Mouse (Mus musculus): ENCODE results near the gene Tmem102. TPM values are rescaled to one million over a fixed set of nuclear protein-coding genes. Genes with fewer than 3 reads are reported as not detected.

Tmem102 gene
- polyA plus RNA-seq, 1 experiment from 2014 or later, result 0.52 TPM

DNA sequence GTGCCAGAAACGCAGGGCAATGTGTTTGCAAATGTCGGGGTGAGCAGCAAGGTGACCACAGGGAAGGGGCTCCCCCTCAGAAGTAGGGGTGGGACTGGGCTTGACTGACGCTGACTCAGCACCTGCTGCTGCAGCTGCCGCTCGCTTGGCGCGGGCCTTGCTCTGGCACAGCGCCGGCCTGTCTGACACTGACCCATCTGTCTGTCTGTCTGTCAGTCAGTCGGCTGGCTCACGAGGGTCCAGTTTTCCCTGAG lies 5.4 kb downstream of the Tmem102 start:
- H3K4me1 ChIP-seq (ENCODE audit: control insufficient read depth, insufficient read depth, low read length), result peaks cover 46% of the 10 kb centered on the region

DNA sequence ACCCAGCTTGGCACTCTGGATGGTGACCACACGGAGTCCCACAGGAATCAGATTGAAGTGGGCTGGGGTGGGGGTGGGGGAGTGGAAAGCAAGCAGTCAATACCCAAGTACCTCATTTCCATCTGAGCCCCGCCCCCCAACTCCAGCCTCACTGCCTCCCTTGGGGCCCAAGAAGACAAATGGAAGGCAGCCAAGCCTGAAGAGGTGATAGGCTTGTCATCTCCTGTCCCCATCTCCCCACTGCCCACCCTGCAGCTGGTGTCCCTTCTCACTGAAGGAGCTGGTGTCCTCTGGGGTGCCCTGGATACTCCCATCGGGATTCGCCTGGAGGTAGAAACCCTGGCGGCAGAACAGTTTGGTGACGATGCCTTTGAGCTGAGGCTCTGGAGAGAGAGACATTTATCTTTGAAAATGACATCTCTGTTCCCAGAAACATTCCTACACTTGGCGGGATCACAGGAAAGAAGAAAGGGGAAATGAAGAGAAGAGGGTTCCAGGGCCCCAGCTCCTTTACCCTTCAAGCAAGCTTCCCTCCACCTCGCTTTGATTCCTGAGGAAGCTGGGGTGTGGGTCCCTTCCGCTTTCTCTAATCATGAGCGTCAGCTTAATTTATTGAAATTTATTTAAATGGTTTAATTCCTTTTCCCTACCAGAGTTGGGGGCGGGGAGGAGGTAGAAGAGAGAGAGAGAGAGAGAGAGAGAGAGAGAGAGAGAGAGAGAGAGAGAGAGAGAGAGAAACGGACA lies 5.9 kb downstream of the Tmem102 start:
- Histone ChIP-seq H3K36me3 (ENCODE audit: control insufficient read depth, insufficient read depth, low read length) (no peaks in the 10 kb centered on the region), H3K4me1 (ENCODE audit: control insufficient read depth, insufficient read depth, low read length) (peaks cover 44% of the 10 kb centered on the region), H3K27ac (ENCODE audit: low read depth, low read length) (peak overlapping the region; percentile 88), H3K9me3 (replicated peaks; ENCODE audit: control insufficient read depth, low read length) (no peaks in the 10 kb centered on the region), H3K4me3 (ENCODE audit: low read depth, low read length) (peak overlapping the region; percentile 56), H3K4me2 (ENCODE audit: low read length) (peak overlapping the region; percentile 98), H3K9ac (ENCODE audit: low read length) (peak overlapping the region; percentile 73; the same call in 1 of the 2 replicates), H3K27me3 (replicated peaks; ENCODE audit: control insufficient read depth, insufficient read depth, low read length) (peaks cover 10% of the 10 kb centered on the region)
- whole genome bisulfite sequencing, result 21% methylated on average over 11 of the region's 12 CpGs
- no peak for ATAC-seq
- DNase-seq (ENCODE audit: low spot score), result peak; percentile 68

More for the DNA sequence above, 5.4 kb downstream of the Tmem102 start:
- ATAC-seq (peak; percentile 45), DNase-seq (ENCODE audit: low spot score) (peak; percentile 77)
- H3K36me3 ChIP-seq (ENCODE audit: control insufficient read depth, insufficient read depth, low read length), result no peaks in the 10 kb centered on the region
- H3K27ac ChIP-seq (ENCODE audit: low read depth, low read length), result peak overlapping the region; percentile 88
- WGBS, result under 1% methylated on average over 11 of the region's 11 CpGs
- H3K9ac ChIP-seq (ENCODE audit: low read length), result peak overlapping the region; percentile 73
- peaks cover 15% of the 10 kb centered on the region for H3K27me3 ChIP-seq (replicated peaks; ENCODE audit: control insufficient read depth, insufficient read depth, low read length)
- peak overlapping the region; percentile 56 for H3K4me3 ChIP-seq (ENCODE audit: low read depth, low read length)
- H3K4me2 ChIP-seq (ENCODE audit: low read length), result peak overlapping the region; percentile 98
- no peaks in the 10 kb centered on the region for H3K9me3 ChIP-seq (replicated peaks; ENCODE audit: control insufficient read depth, low read length)

DNA sequence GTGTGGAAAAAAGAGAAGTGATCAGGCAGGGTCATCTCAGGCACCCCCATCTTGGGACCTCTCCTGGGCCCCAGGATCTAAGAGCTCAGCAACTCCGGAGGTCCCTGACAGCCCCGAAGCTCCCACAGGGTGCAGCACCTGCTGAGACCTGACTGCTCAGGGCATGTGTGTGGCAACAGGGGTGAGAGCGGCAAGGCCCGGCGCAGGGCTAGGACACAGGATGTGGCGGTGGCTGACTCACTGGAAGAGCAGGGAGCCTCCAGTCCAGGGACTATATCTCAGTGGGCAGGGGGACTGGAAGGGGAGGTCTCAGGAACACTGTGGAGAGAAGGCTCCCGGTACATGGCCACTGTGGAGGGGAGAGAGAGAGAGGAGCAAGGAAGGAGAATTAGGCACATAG lies 7.5 kb downstream of the Tmem102 start:
- H3K4me1 ChIP-seq (ENCODE audit: control insufficient read depth, insufficient read depth, low read length), result peaks cover 27% of the 10 kb centered on the region

GRCm38 (mm10) chr11:69795983-69796435 lies 9.4 kb downstream of the Tmem102 start:
- WGBS, result 2% methylated on average over 13 of the region's 13 CpGs
- no peaks in the 10 kb centered on the region for H3K36me3 ChIP-seq (ENCODE audit: control insufficient read depth, insufficient read depth, low read length)
- H3K4me3 ChIP-seq (ENCODE audit: low read depth, low read length), result peak overlapping the region; percentile 37
- no peaks in the 10 kb centered on the region; the same call in 1 of the 2 replicates for H3K27me3 ChIP-seq (replicated peaks; ENCODE audit: control insufficient read depth, insufficient read depth, low read length)
- H3K9ac ChIP-seq (ENCODE audit: low read length), result peak overlapping the region; percentile 52; the same call in 1 of the 2 replicates
- H3K4me2 ChIP-seq (ENCODE audit: low read length), result peak overlapping the region; percentile 75
- DNase-seq (ENCODE audit: low spot score), result no peak
- no peak for ATAC-seq
- no peaks in the 10 kb centered on the region for H3K9me3 ChIP-seq (replicated peaks; ENCODE audit: control insufficient read depth, low read length)
- no peak overlapping the region for H3K27ac ChIP-seq (ENCODE audit: low read depth, low read length)
- peaks cover 17% of the 10 kb centered on the region for H3K4me1 ChIP-seq (ENCODE audit: control insufficient read depth, insufficient read depth, low read length)

More for the DNA sequence above, 7.5 kb downstream of the Tmem102 start:
- Histone ChIP-seq H3K9ac (ENCODE audit: low read length) (no peak overlapping the region), H3K4me3 (ENCODE audit: low read depth, low read length) (no peak overlapping the region), H3K4me2 (ENCODE audit: low read length) (no peak overlapping the region), H3K27ac (ENCODE audit: low read depth, low read length) (no peak overlapping the region; the same call in 1 of the 2 replicates), H3K27me3 (replicated peaks; ENCODE audit: control insufficient read depth, insufficient read depth, low read length) (peaks cover 5% of the 10 kb centered on the region; the same call in 1 of the 2 replicates), H3K36me3 (ENCODE audit: control insufficient read depth, insufficient read depth, low read length) (no peaks in the 10 kb centered on the region), H3K9me3 (replicated peaks; ENCODE audit: control insufficient read depth, low read length) (no peaks in the 10 kb centered on the region)
- DNase-seq (ENCODE audit: low spot score), result no peak
- ATAC-seq, result no peak
- WGBS, result 80% methylated on average over 7 of the region's 7 CpGs

DNA sequence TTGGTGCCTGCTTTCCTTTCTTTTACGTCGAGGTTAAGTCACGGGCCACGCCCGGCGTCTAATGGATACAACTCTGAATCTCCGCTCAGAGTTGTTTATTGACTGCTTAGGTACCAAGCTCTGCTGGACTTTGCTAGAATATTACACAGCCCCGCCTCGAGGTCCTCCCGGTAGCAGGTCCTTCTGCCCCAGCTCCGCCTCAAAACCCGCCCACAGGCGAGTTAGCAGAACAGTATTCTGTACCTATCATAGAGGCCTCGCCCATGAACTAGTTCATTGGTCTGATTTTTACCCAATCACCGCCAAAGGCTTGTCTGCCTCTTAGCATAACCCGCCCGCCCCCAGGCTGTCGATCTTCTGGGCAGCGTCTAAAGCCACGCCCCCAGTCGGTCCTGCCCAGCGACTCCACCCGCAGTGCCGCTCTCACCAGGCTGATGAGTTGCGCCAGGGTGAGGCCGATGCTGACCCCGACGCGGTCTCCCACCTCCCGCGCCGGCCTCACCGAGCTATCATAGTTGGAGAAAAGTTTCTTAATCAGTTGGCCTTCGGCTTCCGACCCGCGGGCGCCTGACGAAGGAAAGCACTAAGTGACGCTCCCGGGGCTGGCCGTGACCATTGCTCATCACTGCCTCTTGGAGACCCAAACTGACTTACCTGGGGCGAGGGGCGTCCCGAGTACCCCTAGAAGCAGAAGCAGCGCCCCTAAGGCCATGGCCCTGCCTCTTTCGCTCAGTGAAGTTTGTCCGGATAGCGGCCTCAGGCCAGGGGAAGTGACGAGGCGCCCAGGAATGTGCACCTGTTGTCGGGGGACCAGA lies 10.0 kb downstream of the Tmem102 start, which contains the start of gene Chrnb1:
Chrnb1 (minus strand) TSS at position 776 of the 815 bp plus-strand sequence.
- Histone ChIP-seq H3K36me3 (ENCODE audit: control insufficient read depth, insufficient read depth, low read length) (no peaks in the 10 kb centered on the region), H3K9me3 (replicated peaks; ENCODE audit: control insufficient read depth, low read length) (no peaks in the 10 kb centered on the region), H3K4me1 (ENCODE audit: control insufficient read depth, insufficient read depth, low read length) (peaks cover 15% of the 10 kb centered on the region), H3K4me2 (ENCODE audit: low read length) (peak within 1 kb of the TSS; percentile 75), H3K4me3 (ENCODE audit: low read depth, low read length) (peak within 1 kb of the TSS; percentile 37), H3K27ac (ENCODE audit: low read depth, low read length) (no peak within 1 kb of the TSS), H3K27me3 (replicated peaks; ENCODE audit: control insufficient read depth, insufficient read depth, low read length) (no peaks in the 10 kb centered on the region; the same call in 1 of the 2 replicates), H3K9ac (ENCODE audit: low read length) (peak within 1 kb of the TSS; percentile 52)
- ATAC-seq (peak; percentile 93), DNase-seq (ENCODE audit: low spot score) (peak; percentile 96)
- 3% methylated on average over 52 of the region's 52 CpGs for WGBS

DNA sequence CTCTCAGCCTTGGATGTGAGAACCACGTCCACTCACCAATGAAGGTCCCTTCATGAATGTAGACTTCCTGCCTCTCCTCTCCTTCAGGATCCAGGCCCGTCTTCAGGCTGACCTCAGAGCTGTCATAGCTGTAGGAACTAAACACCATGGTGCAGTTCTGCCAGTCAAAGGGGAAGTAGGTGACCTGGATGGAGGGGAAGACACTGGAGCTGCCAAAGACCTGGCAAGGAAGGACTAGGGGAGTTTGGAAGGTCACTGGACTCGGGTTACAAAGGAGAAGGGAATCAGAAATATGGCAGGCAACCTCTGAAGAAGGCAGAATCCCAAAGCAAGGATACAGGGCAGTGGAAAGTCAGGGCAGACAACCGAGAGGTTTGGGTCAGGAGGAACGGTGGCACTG lies 12.0 kb downstream of the Tmem102 start:
- Histone ChIP-seq H3K9me3 (replicated peaks; ENCODE audit: control insufficient read depth, low read length) (no peaks in the 10 kb centered on the region), H3K36me3 (ENCODE audit: control insufficient read depth, insufficient read depth, low read length) (no peaks in the 10 kb centered on the region), H3K27me3 (replicated peaks; ENCODE audit: control insufficient read depth, insufficient read depth, low read length) (no peaks in the 10 kb centered on the region; the same call in 1 of the 2 replicates), H3K27ac (ENCODE audit: low read depth, low read length) (no peak overlapping the region), H3K4me3 (ENCODE audit: low read depth, low read length) (no peak overlapping the region), H3K9ac (ENCODE audit: low read length) (no peak overlapping the region), H3K4me2 (ENCODE audit: low read length) (no peak overlapping the region), H3K4me1 (ENCODE audit: control insufficient read depth, insufficient read depth, low read length) (no peaks in the 10 kb centered on the region)
- ATAC-seq (no peak), DNase-seq (ENCODE audit: low spot score) (no peak)
- 56% methylated on average over 5 of the region's 5 CpGs for WGBS

DNA sequence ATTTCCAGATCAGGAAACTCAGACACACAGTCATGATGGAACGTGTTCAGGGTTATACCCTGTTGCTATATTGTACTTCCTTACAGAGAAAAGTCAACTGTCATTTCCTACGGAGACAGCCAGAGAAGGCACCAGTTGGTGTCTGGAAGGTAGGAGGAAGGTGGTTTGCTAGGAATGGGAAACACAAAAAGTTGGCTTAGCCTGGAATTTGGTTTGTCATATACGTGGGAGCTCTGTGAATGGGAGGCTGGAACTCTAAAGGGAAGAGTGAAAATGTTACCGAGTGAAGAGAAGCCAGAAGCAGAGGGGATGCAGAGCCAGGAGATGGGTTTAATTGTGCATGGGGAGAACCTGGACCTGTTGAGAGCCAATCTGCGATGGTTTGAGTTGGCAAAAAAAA lies 14.0 kb downstream of the Tmem102 start:
- no peaks in the 10 kb centered on the region for H3K27me3 ChIP-seq (replicated peaks; ENCODE audit: control insufficient read depth, insufficient read depth, low read length)
- H3K4me1 ChIP-seq (ENCODE audit: control insufficient read depth, insufficient read depth, low read length), result no peaks in the 10 kb centered on the region
- whole genome bisulfite sequencing, result 76% methylated on average over 5 of the region's 5 CpGs
- no peak overlapping the region for H3K27ac ChIP-seq (ENCODE audit: low read depth, low read length)
- DNase-seq (ENCODE audit: low spot score) (no peak), ATAC-seq (no peak)
- no peaks in the 10 kb centered on the region for H3K9me3 ChIP-seq (replicated peaks; ENCODE audit: control insufficient read depth, low read length)
- H3K36me3 ChIP-seq (ENCODE audit: control insufficient read depth, insufficient read depth, low read length), result no peaks in the 10 kb centered on the region
- H3K9ac ChIP-seq (ENCODE audit: low read length), result no peak overlapping the region
- no peak overlapping the region for H3K4me2 ChIP-seq (ENCODE audit: low read length)
- H3K4me3 ChIP-seq (ENCODE audit: low read depth, low read length), result no peak overlapping the region

DNA sequence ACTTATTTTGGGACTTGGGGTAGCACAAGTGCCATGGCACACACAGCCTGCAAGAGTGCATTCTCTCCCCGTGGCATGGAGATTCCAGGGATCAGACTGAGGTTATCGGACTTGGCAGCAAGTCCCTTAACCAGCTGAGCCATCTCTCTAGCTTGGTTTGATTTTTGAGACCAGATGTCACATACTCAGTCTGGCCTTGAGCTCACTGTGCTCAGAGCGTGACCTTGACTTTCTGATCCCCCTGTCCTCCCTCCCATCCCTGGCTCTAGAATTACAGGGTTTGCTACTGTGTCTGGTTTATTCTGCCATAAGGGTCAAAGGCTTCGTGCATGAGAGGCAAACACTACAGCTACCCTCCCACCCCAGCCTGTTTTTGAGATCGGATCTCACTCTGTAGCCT lies 16.0 kb downstream of the Tmem102 start:
- H3K27me3 ChIP-seq (replicated peaks; ENCODE audit: control insufficient read depth, insufficient read depth, low read length), result no peaks in the 10 kb centered on the region
- 74% methylated on average over 5 of the region's 5 CpGs for WGBS
- no peaks in the 10 kb centered on the region for H3K36me3 ChIP-seq (ENCODE audit: control insufficient read depth, insufficient read depth, low read length)
- H3K9me3 ChIP-seq (replicated peaks; ENCODE audit: control insufficient read depth, low read length), result no peaks in the 10 kb centered on the region
- H3K4me3 ChIP-seq (ENCODE audit: low read depth, low read length), result no peak overlapping the region
- H3K9ac ChIP-seq (ENCODE audit: low read length), result no peak overlapping the region
- DNase-seq (ENCODE audit: low spot score) (no peak), ATAC-seq (no peak)
- H3K27ac ChIP-seq (ENCODE audit: low read depth, low read length), result no peak overlapping the region
- H3K4me2 ChIP-seq (ENCODE audit: low read length), result no peak overlapping the region
- H3K4me1 ChIP-seq (ENCODE audit: control insufficient read depth, insufficient read depth, low read length), result no peaks in the 10 kb centered on the region
